Mouse (Mus musculus) liver, adult 2 months (tissue): ENCODE measurements around the gene Ppp1cc.
A peak's percentile ranks its signal among the peaks of the same experiment; 100 is the strongest.

Source experiments
- CTCF ChIP-seq: fragments of 200-500 bp; IDR thresholded peaks from 2 replicates; pipeline ENCODE4 v1.5.1; 2011; ENCODE audit warnings: low read depth, low read length, control low read depth
- POLR2A ChIP-seq: fragments of 200-500 bp; IDR thresholded peaks from 2 replicates; pipeline ENCODE4 v1.6.1; 2011; ENCODE audit warnings: low read length, control low read depth; ENCODE audit not compliant: insufficient read depth; ENCODE audit errors: extremely low read depth

DNA sequence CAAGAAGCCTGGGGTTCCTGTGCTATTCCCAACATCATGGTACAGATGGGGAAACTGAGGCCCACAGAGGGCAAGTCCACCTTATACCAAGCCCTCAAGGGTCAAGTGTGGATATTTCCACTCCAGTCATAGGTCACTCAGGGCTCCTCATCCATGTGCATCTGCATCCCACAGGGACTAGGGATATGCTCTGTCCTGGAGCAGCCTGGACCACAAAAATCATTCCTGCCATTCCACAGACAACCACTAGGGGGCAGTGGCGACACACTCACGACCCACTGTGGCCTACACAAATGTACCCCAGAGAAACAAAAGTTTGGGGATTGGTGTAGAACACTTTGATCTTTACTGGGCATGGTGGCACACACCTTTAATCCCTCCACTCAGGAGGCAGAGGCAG lies 43.9 kb upstream of the Ppp1cc start:
- no peak for TF ChIP-seq POLR2A
- TF ChIP-seq CTCF = peak; percentile 91
